Mouse (Mus musculus) left cerebral cortex, postnatal 14 days (tissue): Measurements from ENCODE around the gene Nedd4. TPM values are rescaled to one million over a fixed set of nuclear protein-coding genes. Genes with fewer than 3 reads are reported as not detected.

Experiments
- DNase-seq, 2 experiments: peaks; one replicate each; pipeline ENCODE4 v3.0.0; 2021 to 2022; ENCODE audit warnings: low spot score in 2 of 2, mixed read lengths in 1 of 2
- intact Hi-C: fragments of 180-260 bp; cut with DNase I; formaldehyde crosslinking; loops from one replicate; pipeline ENCODE4 v1.15.1; 2025
- total RNA-seq, 2 experiments: library from RNA; stranded (reverse); gene quantifications; 2 replicates each; pipeline ENCODE4 v1.2.3; 2021

Nedd4 gene
- total RNA-seq, 2 experiments from 2014 or later, result 298 to 311 TPM

GRCm38 (mm10) chr9:72703754-72704153 is 41.6 kb downstream of the Nedd4 start:
- DNase-seq, result no peak
- intact Hi-C loops, result no loop called here

DNA sequence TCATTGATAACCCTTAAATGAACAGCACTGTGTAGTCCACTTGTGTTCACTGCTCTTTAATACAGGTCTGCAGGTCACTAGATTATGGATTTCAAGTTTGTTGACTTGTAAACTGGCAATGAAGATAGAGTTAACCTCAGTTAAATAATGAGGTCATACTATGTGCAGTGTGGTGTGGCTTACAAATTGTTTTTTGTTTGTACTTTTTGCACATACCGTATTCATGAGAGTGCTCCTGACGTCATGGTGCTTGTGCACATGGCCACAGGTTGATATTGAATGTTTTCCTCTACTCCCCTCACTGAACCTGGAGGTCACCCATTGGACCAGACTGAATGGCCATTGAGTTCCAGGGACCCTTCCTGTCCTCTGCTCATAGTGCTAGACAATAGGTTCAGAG is 43.1 kb downstream of the Nedd4 start:
- intact Hi-C loops, result no loop called here
- no peak for DNase-seq

DNA sequence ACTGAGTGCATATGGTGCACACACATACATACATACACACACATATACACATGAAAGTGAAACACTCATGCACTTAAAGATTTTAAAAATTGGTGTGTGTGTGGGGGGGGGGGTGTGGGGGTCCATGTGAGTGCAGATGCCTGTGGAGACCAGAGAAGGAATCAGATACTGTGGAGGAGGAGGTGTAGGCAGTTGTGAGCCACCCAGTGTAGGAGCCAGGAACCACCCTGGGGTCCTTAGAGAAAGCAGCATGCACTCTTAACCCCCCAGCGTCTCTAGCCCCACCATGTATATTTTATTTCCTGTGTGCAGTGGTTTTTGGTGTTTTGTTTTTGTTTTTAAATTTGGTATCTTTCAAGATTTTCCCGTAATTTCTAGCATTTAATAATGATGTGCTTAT is 45.9 kb downstream of the Nedd4 start:
- no peak for DNase-seq
- intact Hi-C loops, result no loop called here

DNA sequence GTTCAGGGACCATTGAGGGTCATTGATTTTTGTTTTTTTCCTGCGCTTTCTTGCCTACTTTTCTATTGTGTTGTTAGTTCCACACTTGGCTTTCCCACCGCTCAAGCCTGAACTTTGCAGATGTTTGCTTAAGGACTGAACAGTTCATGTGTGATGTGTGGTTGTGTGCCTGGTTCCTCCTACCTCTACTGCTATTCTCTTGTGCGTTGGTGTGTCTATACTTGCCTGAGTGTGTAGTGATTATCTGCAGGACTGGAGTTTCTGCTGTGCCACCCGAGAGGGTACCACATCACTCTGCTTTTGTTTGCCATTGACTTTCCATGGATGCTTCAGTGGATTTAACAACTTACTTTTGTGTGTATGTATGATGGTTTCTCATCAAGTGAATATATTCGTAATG is 46.5 kb downstream of the Nedd4 start:
- DNase-seq, result no peak
- intact Hi-C loops, result no loop called here

GRCm38 (mm10) chr9:72710060-72710459 is 47.9 kb downstream of the Nedd4 start:
- intact Hi-C loops, result no loop called here
- DNase-seq, result no peak

DNA sequence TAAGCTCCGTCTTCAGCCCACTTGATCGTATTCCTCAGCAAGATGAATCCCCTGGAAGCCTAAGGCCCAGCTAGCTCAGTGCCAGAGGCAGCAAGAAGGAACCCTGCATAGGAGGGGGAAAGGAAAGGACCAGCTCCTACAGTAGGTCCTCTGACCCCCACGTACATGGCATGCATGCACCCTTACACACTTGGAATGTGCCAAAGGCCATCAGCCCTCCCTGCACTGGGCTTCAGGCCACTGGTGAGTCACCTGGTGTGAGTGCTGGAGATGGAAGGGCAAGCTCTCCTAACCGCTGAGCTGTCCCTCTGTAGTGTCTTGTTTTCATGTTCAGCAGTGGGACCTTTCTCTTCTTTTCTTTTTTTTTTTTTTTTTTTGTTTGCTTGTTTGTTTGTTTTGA is 52.8 kb downstream of the Nedd4 start:
- DNase-seq, result no peak
- intact Hi-C loops, result no loop called here

DNA sequence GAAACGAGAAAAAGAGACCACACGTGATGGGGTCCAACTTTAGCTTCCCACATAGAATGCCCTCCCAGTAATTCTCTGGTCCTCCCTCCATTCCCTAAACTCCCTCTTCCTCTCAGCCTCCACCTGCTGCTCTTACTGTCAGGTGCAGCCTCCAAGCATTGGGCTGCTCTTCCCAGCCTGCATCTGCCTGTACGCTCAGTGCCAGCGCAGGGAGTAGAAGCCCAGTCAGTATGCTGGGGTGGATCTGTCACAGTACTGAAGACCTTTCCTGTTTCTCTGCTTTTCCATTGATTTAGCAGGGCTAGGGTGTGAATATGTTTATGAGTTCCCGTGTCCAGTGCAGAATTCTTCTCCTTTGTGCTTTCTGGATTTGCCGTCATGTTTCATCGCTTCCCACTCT is 54.1 kb downstream of the Nedd4 start:
- intact Hi-C loops, result no loop called here
- DNase-seq, result no peak

- intact Hi-C loops, result no loop called here
- DNase-seq, result no peak
These were observed 57.0 kb downstream of the Nedd4 start for GRCm38 (mm10) chr9:72719143-72719542.

DNA sequence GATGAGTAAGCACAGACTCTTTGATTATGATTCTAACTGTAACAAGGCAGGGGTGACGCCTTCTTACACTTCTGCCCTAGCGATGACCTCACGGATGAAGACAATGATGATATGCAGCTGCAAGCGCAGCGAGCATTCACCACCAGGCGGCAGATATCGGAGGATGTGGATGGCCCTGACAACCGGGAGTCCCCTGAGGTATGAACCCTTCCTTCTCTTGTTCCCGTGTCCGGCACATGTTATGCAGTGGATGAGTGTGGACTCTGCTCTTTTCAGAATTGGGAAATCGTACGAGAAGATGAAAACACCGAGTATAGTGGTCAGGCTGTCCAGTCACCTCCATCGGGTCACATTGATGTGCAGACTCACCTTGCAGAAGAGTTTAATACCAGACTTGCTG is 59.1 kb downstream of the Nedd4 start:
- DNase-seq, result no peak
- intact Hi-C loops, result no loop called here

GRCm38 (mm10) chr9:72722622-72723021 is 60.5 kb downstream of the Nedd4 start:
- intact Hi-C loops, result no loop called here
- no peak for DNase-seq

GRCm38 (mm10) chr9:72724491-72725221 is 62.5 kb downstream of the Nedd4 start:
- DNase-seq, result no peak
- intact Hi-C loops, result no loop called here

DNA sequence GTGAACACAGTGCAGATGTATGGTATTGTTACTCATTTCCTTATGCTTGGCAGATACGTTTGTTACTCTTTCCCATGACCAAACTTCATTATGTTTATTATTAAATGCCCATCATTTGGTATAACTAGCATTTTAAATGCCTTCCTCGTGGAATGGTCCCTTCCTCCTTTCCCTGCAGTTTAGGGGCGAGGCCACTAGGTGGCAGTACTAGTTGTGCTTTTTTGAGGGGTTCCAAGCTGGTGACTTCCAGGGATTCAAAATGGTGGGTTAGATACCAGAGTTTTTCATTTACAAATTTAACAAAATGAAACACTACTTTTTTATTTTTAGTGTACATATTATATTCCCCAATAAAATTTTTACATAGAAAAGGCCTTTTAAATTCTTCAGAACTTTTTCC is 71.8 kb downstream of the Nedd4 start:
- peak; percentile 45 to 55 for DNase-seq
- intact Hi-C loops, result no loop called here

GRCm38 (mm10) chr9:72735822-72736410 is 73.8 kb downstream of the Nedd4 start:
- intact Hi-C loops, result no loop called here
- DNase-seq, result peak in 1 of 2 experiments; percentile 27

GRCm38 (mm10) chr9:72741206-72741605 is 79.1 kb downstream of the Nedd4 start:
- no peak for DNase-seq
- intact Hi-C loops, result no loop called here

GRCm38 (mm10) chr9:72746278-72746677 is 84.1 kb downstream of the Nedd4 start:
- intact Hi-C loops, result no loop called here
- DNase-seq, result no peak

- no peak for DNase-seq
- intact Hi-C loops, result no loop called here
These were observed 88.1 kb downstream of the Nedd4 start for GRCm38 (mm10) chr9:72750272-72750671.

GRCm38 (mm10) chr9:72752656-72753055 is 90.5 kb downstream of the Nedd4 start:
- intact Hi-C loops, result no loop called here
- no peak for DNase-seq

GRCm38 (mm10) chr9:72753741-72754140 is 91.6 kb downstream of the Nedd4 start:
- DNase-seq, result no peak
- intact Hi-C loops, result no loop called here

GRCm38 (mm10) chr9:72757143-72757542 is 95.0 kb downstream of the Nedd4 start:
- DNase-seq, result no peak
- intact Hi-C loops, result no loop called here

DNA sequence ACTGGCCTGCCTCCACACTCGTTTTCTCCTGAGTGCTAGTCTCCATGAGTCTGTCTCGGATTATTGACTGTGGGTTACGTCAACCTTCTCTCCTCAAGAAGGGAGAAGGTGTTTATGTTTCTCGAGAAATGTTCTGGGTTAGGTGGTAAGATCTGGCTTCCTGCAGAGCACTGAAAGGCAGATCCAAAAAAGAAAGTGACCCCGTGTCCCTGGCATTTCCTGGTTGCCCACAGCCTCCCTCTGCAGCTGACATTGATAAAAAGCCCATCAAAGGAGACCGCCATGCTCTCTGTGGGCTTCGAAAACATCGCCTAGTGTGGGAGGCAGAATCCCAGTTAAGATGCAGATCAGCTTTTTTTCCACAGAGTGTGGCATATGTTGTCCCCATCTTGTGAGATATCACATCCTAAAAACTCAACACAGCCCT is 96.6 kb downstream of the Nedd4 start:
- peak; percentile 41 to 69 for DNase-seq

GRCm38 (mm10) chr9:72763050-72763718 is 101.0 kb downstream of the Nedd4 start:
- intact Hi-C loops, result loop anchor here (10.0 kb wide), 2 partner anchors 202 to 332 kb away; no protein-coding TSS in a partner anchor
- peak in 1 of 2 experiments; percentile 45 for DNase-seq

More for the DNA sequence above, 96.6 kb downstream of the Nedd4 start:
- intact Hi-C loops, result no loop called here
